Mouse (Mus musculus): ENCODE data around the gene Slain2.

The Slain2 gene

GRCm38 (mm10) chr5:72913648-72914557 lies at the start of gene Slain2:
TSS of gene Slain2 (plus strand) at chr5:72914304.
- CTCF ChIA-PET: no interaction called here

GRCm38 (mm10) chr5:72864654-72865178 lies 49.4 kb upstream of the Slain2 start:
- CTCF ChIA-PET: no interaction called here

- CTCF ChIA-PET: interaction anchor here (0.6 kb wide), 4 partner anchors 26 to 266 kb away, joined by 3 to 6 read pairs (median 4); no protein-coding TSS in a partner anchor
These were observed 47.7 kb upstream of the Slain2 start for GRCm38 (mm10) chr5:72866260-72866905.

- CTCF ChIA-PET: interaction anchor here (0.5 to 1.0 kb wide), 2 partner anchors 12 to 71 kb away, joined by 3 to 6 read pairs; no protein-coding TSS in a partner anchor
These were observed 47.0 kb upstream of the Slain2 start for GRCm38 (mm10) chr5:72867036-72867672.

DNA sequence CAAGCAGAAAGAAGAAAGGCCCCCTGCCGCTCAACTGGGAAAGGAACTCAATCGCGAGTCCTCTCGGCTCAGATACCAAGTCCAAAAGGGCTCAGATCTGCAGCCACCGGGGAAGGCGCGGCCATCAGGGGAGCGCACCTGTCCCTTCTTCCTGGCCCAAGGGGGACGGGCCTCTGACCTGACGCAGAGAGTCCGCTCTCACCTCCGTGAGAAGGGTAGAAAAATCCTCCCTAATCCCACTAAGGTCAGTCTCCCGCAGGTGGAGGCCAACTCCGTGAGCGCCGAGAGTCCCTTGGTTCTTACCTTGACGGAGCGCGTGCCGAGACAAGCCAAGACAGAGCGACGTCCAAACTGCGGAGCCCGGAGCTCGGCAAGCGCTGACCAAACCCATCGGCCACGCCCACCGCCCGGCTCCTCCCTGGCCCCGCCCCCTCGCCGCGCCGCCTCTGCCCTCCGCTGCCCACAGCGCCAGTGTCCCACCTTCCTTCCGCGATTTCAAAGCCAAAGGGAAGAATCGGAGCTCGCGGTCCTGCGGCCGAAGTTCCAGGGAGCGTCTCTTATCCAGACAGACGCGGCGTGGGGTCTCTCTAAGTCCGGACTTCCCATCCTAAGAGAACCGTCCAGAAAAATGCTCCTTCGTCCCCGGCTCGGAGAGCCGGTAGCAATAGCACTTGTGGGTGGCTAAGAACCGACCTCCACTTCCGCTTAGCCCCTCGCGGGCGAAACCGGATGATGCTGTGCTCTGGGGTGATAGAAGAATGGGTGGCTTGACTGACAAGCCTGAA lies 45.8 kb upstream of the Slain2 start, which contains the start of gene Tec:
TSS of gene Tec (minus strand) at position 393 of the 785 bp plus-strand sequence.
- CTCF ChIA-PET: interaction anchor here (0.5 to 2.1 kb wide), 4 partner anchors 24 to 125 kb away, joined by 3 to 8 read pairs (median 4); no protein-coding TSS in a partner anchor

- CTCF ChIA-PET: interaction anchor here (0.9 to 2.1 kb wide), 2 partner anchors 9 to 53 kb away, joined by 3 to 8 read pairs; no protein-coding TSS in a partner anchor
These were observed 44.1 kb upstream of the Slain2 start for GRCm38 (mm10) chr5:72869779-72870608.

GRCm38 (mm10) chr5:72871114-72871513 lies 43.0 kb upstream of the Slain2 start:
- CTCF ChIA-PET: interaction anchor here (0.6 kb wide), 1 partner anchor 123 kb away, joined by 5 read pairs; no protein-coding TSS in a partner anchor

- CTCF ChIA-PET: interaction anchor here (0.7 kb wide), 1 partner anchor 89 kb away, joined by 6 read pairs; no protein-coding TSS in a partner anchor
These were observed 34.4 kb upstream of the Slain2 start for GRCm38 (mm10) chr5:72879736-72880135.

- CTCF ChIA-PET: interaction anchor here (0.5 kb wide), 1 partner anchor 339 kb away, joined by 6 read pairs; no protein-coding TSS in a partner anchor
These were observed 32.2 kb upstream of the Slain2 start for GRCm38 (mm10) chr5:72881748-72882411.

DNA sequence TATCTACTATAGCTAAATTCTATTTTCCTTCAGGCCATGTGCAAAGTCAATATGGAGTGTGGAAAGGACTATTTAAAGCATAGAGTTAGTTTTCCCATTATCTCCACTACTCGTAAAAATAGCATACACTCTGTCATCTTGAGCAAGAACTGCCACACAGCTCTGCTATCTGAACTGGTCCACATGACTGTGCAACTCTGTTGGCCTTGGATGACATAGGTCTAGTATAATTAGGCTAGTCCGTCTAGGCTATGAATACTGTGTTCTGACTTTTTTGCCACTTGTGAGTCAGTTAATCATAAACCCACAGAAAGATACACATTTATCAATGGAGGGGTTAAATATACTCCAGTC lies 31.7 kb upstream of the Slain2 start:
- CTCF ChIA-PET: interaction anchor here (0.5 kb wide), 1 partner anchor 338 kb away, joined by 6 read pairs; no protein-coding TSS in a partner anchor

DNA sequence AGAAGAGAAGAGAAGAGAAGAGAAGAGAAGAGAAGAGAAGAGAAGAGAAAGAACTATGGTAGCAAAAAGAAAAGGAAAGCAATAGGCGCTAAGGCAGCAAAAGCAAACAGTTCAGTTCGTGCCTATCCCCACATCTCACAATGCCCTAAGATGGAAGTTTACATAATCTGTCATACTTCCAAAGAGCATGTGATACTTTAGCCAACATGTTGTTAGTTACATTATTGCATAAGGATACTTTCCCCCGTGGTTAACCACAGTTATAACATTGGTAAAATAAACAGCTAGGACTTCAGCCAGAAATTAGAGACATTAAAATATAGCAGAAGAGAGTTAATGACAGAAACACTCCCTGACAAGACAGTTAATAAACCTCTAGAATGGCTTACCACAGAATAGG lies 30.4 kb upstream of the Slain2 start:
- CTCF ChIA-PET: no interaction called here

DNA sequence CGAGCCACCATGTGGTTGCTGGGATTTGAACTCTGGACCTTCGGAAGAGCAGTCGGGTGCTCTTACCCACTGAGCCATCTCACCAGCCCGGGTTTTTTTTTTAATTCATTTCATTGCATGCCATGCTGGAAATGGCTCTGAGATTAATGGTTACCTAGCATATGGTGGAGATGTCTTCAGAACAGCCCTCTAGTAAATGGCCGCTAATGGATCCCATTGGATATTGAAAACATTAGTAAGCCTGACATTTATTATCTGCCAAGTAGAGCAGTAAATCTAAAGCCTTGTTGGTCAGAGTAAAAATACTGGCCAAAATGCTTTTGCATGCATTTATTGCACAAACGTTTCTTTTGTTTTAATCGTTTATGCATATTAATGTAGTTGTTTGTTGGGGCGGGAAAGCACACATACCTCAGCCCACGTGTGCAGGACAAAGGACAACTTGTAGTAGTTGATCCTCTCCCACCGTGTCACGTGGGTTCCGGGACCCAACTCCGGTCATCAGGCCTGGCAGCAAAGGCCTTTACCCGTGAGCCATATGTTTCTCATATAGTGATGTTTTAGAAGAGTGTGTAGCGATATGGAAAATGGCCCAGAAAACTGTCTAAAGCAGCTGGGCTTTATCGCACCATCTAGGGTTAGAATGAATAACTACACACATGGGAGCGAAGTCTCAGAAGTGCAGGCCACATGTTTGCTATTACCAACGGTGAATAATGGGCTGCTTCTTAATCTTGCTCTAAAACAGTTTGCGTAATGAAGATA lies 27.5 kb upstream of the Slain2 start:
- CTCF ChIA-PET: no interaction called here

DNA sequence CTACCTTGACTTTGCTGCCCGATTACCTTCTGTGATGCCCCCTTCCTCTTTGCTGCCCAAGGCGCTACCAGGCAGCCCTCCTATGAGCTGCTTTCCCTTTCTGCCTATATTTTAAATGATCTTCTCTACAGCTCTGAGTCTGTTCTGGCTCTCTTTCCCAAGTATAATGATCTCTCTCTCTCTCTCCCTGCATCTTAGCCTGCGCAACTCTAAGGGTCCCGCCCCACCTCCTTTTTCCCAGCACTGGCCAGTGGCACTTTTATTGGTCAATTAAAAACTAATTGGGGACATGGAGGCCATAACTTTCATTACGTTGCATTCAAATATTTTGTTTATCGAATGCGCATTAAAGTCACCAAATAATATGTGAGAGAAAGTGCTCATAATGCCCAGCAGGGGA lies 25.8 kb upstream of the Slain2 start:
- CTCF ChIA-PET: no interaction called here

DNA sequence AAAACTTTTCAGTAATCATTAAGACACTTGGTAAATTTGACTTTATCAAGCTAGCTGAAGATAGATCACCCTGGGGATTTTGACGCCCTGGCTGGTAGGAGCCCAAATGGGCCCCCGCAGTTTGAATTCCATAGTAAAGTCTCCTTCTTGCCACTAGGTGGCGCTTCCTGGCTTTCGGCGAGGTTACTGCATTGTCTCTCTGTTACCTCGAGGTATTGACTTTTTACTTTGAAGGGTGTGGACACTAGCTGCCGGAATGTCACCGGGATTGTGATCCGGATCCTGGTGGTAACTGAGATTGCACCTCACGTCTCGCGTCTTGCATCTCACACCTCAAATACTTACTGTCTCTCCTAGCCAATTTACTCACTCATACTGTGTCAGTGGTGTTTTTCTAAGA lies 22.6 kb upstream of the Slain2 start:
- CTCF ChIA-PET: interaction anchor here (0.9 kb wide), 1 partner anchor 35 kb away, joined by 3 read pairs; no protein-coding TSS in a partner anchor

DNA sequence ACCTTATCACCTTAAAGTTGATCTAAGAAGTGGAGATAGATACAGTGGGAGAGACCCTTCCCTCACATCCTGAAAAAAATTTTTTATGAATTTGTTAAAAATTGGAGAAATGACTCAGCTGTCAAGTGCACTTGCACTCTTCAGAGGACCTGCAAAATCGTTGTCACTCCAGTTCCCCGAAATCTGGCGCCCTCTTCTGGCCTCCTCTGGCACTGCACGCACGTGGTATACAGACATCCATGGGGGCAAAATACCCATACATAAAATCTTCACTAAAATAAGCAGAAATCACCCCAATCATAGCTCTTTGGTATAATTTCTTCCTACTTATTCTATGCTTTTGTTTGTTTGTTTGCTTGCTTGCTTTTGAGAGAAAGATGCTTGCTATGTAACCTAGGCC lies 20.1 kb upstream of the Slain2 start:
- CTCF ChIA-PET: no interaction called here

GRCm38 (mm10) chr5:72895261-72895660 lies 18.8 kb upstream of the Slain2 start:
- CTCF ChIA-PET: no interaction called here

DNA sequence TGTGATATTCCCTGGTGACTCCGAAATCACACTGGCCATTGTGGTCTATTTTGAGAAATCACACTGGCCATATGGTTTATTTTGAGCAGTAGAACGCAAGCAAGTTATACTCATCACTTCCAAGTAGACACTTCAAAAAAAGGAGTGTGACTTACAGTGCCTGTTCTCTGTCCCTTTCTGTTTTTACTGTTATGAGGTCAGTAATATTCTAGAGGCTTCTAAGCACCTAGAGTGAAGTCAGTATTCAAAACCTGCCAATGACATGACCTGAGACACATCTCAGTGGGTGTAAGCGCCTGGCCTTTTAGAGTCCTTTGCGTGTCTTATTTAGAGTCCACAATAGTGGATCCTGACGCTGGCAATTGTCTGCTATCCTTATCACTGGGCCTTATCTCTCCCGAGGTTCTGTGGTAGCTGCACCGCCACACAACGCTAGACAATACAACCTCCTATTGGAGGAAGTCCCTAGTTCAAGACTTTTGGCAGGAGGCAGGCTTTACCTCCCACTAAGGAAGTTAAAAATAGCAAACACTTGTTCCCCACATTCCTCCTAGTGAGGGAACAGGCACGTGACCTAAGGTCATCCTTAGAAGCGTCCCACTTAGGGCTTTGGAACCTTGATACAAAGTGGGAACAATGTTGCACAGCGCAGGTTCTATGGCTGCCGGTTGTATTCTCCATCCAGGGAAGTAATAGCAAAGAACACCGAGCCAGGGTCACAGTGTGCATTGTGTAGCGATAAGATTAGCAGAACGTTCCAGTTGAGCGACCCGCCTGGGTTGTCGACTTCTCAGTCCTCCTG lies 17.4 kb upstream of the Slain2 start:
- CTCF ChIA-PET: no interaction called here

DNA sequence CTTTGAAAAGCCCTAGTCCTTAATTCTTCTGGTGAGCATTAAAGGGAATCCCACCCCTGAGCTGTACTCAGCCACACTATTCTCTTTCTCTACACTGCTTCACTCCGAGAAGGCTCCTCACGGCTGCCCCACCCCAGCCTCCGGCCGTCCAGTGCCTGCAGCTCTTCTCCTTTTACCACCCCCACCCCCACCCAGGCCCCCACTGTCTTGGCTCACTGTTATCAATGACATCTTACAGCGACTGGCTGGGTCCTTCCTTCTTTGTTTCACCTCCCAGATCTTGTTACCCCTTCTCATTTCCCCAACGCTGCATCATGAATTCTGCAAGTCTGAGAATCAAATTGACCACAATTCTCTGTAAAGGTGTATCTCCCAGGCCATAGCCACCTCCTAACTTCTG lies 16.1 kb upstream of the Slain2 start:
- CTCF ChIA-PET: no interaction called here

Data from spleen, embryonic (tissue).